Mouse (Mus musculus): ENCODE results near the gene Plb1.

DNA sequence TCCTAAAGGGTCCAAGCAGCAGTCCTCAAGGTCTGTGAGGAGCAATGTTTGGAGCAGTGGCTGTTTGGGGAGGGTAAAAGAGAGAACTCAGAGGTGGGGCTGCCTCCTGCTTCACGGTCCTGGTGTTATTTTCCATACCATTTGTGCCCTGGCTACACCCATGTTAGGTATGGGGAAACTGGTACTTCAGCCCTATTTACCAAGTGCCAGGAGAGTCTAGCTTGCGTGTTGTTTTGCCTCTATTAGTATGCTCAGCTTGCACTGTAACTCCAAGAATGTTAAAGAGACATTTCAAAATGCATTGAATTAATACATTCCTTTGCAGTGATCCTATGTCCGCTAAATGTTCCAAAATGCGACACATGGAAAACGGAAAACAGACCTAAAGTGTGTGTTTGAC lies 41.2 kb upstream of the Plb1 start:
- TF ChIP-seq CTCF (conservative IDR thresholded peaks at IDR 0.05 in 1 of 2, IDR thresholded peaks at IDR 0.05 in 1 of 2; ENCODE audit: low read depth in 2 of 2, low read length in 2 of 2) (no peak), HCFC1 (IDR thresholded peaks at IDR 0.05; ENCODE audit: low read depth, low read length) (no peak), ETS1 (conservative IDR thresholded peaks at IDR 0.05; ENCODE audit: low read depth, low read length) (no peak), ZKSCAN1 (IDR thresholded peaks at IDR 0.05; ENCODE audit: borderline replicate concordance, low read depth, low read length) (no peak), RAD21 (IDR thresholded peaks at IDR 0.05; ENCODE audit: low read depth, low read length) (no peak), POLR2A (IDR thresholded peaks at IDR 0.05; ENCODE audit: low read depth, low read length) (no peak), IRF4 (IDR thresholded peaks at IDR 0.05; ENCODE audit: low read depth, low read length) (no peak), ZMIZ1 (IDR thresholded peaks at IDR 0.05; ENCODE audit: low read depth, low read length) (no peak), MAX (IDR thresholded peaks at IDR 0.05; ENCODE audit: low read length) (no peak)
